Mouse (Mus musculus): ENCODE measurements around the gene Elmo1.
"Not testable (repeated sequence)": the region's sequence is repeated elsewhere in the genome, so short reads cannot be mapped to it uniquely, and the experiment has no call there.

Elmo1 gene

GRCm38 (mm10) chr13:20634679-20635078 is 544.3 kb downstream of the Elmo1 start:
- DNase-seq: not testable (repeated sequence)

GRCm38 (mm10) chr13:20635646-20636045 is 545.2 kb downstream of the Elmo1 start:
- no peak for DNase-seq
